Mouse (Mus musculus) brain, embryonic 14.5 days (tissue): ENCODE data around the gene Fmnl2. TPM values are rescaled to one million over a fixed set of nuclear protein-coding genes. Genes with fewer than 3 reads are reported as not detected.

Source experiments
- DNase-seq: peaks from one replicate; pipeline ENCODE4 v3.0.0-alpha.2; 2011; ENCODE audit warnings: low read depth
- CTCF ChIP-seq: fragments of 200-500 bp; IDR thresholded peaks from 2 replicates; pipeline ENCODE4 v1.5.1; 2012; ENCODE audit warnings: inconsistent platforms, mild to moderate bottlenecking, moderate library complexity, borderline replicate concordance; ENCODE audit not compliant: insufficient read depth, insufficient read length; ENCODE audit errors: extremely low read depth
- POLR2A ChIP-seq: fragments of 200-500 bp; IDR thresholded peaks from 2 replicates; pipeline ENCODE4 v1.6.1; 2012; ENCODE audit warnings: mild to moderate bottlenecking, inconsistent platforms, borderline replicate concordance; ENCODE audit not compliant: poor library complexity, insufficient read depth, insufficient read length, severe bottlenecking; ENCODE audit errors: extremely low read depth
- polyA plus RNA-seq: library from polyadenylated mRNA; depleted of rRNA; stranded (reverse); fragments of >200 nt; gene quantifications from 2 replicates; pipeline ENCODE4 v1.2.3, GENCODE M21; 2012

Gene Fmnl2
- polyA plus RNA-seq, 1 experiment = 45.8 TPM

- DNase-seq = no peak
- TF ChIP-seq CTCF (no peak), POLR2A (no peak)
Observed at GRCm38 (mm10) chr2:52950226-52950625, 92.6 kb downstream of the Fmnl2 start.

GRCm38 (mm10) chr2:52952202-52952730 lies 94.6 kb downstream of the Fmnl2 start:
- TF ChIP-seq CTCF = no peak
- TF ChIP-seq POLR2A = no peak

GRCm38 (mm10) chr2:52955090-52955489 lies 97.4 kb downstream of the Fmnl2 start:
- peak; percentile 52 for DNase-seq
- TF ChIP-seq CTCF (no peak), POLR2A (no peak)

More at GRCm38 (mm10) chr2:52952202-52952730, 94.6 kb downstream of the Fmnl2 start:
- no peak for DNase-seq

- DNase-seq = no peak
- no peak for TF ChIP-seq CTCF
- no peak for TF ChIP-seq POLR2A
Observed at GRCm38 (mm10) chr2:52955831-52956230, 98.2 kb downstream of the Fmnl2 start.

GRCm38 (mm10) chr2:52957771-52958534 lies 100.3 kb downstream of the Fmnl2 start:
- TF ChIP-seq CTCF (no peak), POLR2A (no peak)
- DNase-seq = peak; percentile 50

GRCm38 (mm10) chr2:52958535-52959290 lies 101.1 kb downstream of the Fmnl2 start:
- peak; percentile 92 for DNase-seq
- TF ChIP-seq POLR2A (no peak), CTCF (no peak)

- DNase-seq = no peak
- no peak for TF ChIP-seq POLR2A
- no peak for TF ChIP-seq CTCF
Observed at GRCm38 (mm10) chr2:52959291-52959621, 101.6 kb downstream of the Fmnl2 start.

GRCm38 (mm10) chr2:52959982-52960381 lies 102.3 kb downstream of the Fmnl2 start:
- no peak for TF ChIP-seq POLR2A
- DNase-seq = no peak

GRCm38 (mm10) chr2:52960697-52961096 lies 103.0 kb downstream of the Fmnl2 start:
- no peak for DNase-seq
- TF ChIP-seq CTCF (no peak), POLR2A (no peak)

- TF ChIP-seq POLR2A (no peak), CTCF (no peak)
- no peak for DNase-seq
Observed at GRCm38 (mm10) chr2:52963439-52963838, 105.8 kb downstream of the Fmnl2 start.

- DNase-seq = no peak
- TF ChIP-seq CTCF (no peak), POLR2A (no peak)
Observed at GRCm38 (mm10) chr2:52964386-52964928, 106.8 kb downstream of the Fmnl2 start.
